In the genomic region with DNA sequence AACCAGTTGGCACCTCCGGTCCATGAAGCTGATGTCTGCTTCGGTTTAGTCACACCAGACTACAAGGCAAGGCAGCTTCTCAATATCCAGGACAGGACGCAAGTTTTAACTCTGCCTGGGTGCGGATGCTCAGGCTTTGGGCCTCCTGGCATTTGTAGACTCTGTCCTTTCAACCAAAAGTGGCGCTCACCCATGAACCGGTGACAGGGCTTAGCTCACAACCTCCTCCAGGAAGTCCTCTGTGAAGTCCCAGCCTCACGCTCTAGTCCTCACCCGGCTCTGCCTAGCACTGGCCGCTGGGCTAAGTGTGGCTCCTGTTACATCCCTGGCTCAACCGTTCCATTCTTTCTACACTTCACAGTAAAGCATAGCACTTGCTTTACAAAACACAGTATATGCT, we compare ENCODE assay signal across 26 mouse cellular contexts. TPM values are rescaled to one million over a fixed set of nuclear protein-coding genes. Genes with fewer than 3 reads are reported as not detected.
A peak's percentile ranks its signal among the peaks of the same experiment; 100 is the strongest.
DNase-seq lines count a peak whose midpoint lies in the region; ATAC-seq and TF ChIP-seq lines count a peak whose summit lies in the region.
"Had no signal": no experiment of that assay in that cellular context is flagged by ENCODE, and none has a peak within 500 bp of the region (broad histone marks: within the 10 kb centered on the region; RNA-seq: fewer than 3 reads in every experiment).

No protein-coding gene starts in this region.

- no peak for TF ChIP-seq CTCF in heart, adult 2 months (IDR thresholded peaks at IDR 0.05)
- TF ChIP-seq CTCF in small intestine, adult 2 months (IDR thresholded peaks at IDR 0.05; ENCODE audit: extremely low read depth, insufficient read length, insufficient replicate concordance, low read depth, low read length), result no peak

- DNase-seq in heart, adult 2 months, result no peak
- DNase-seq in heart, postnatal 25 days (ENCODE audit: low spot score), result no peak
- no peak for DNase-seq in heart, adult 8-10 months (ENCODE audit: low spot score)
- DNase-seq in hindbrain, embryonic 10.5 days (ENCODE audit: low spot score), result no peak
- no peak for DNase-seq in Muller cell, postnatal 12 days (ENCODE audit: inconsistent ontology term)
- DNase-seq: adrenal gland, postnatal 25 days; cerebellum, adult 18-20 months; kidney, adult 2 months; kidney, postnatal 36 days; right cerebral cortex, postnatal 4 days; thymus, adult 18-20 months; thymus, postnatal 25 days had no signal

- 0 out of 2 replicates have a peak, but pooled peaks have one; percentile 17 for TF ChIP-seq POLR2A in heart, adult 2 months (IDR thresholded peaks at IDR 0.05; ENCODE audit: insufficient read depth, low read depth, low read length)
- no peak for TF ChIP-seq POLR2A in small intestine, adult 2 months (IDR thresholded peaks at IDR 0.05; ENCODE audit: low read depth, low read length)

- H3K79me2 ChIP-seq in heart, adult 2 months (replicated peaks; ENCODE audit: control insufficient read depth, insufficient read depth, low read length), result 0 out of 2 replicates have a peak, but pooled peaks cover 1% of the 10 kb centered on the region

- 56% methylated on average over 10 of the region's 10 CpGs for WGBS in heart, adult 2 months
- WGBS in heart, embryonic 14.5 days, result 44% methylated on average over 10 of the region's 10 CpGs
- WGBS in heart, embryonic 16.5 days, result 48% methylated on average over 10 of the region's 10 CpGs
- 86% methylated on average over 10 of the region's 10 CpGs for WGBS in small intestine, adult 2 months
- WGBS in hindbrain, embryonic 10.5 days, result 90% methylated on average over 10 of the region's 10 CpGs

- ATAC-seq in heart, embryonic 14.5 days (ENCODE audit: insufficient number of reproducible peaks, insufficient read depth, low FRiP score, low read depth), result no peak
- ATAC-seq in heart, embryonic 16.5 days (replicated peaks; ENCODE audit: extremely low read depth, insufficient read depth, low FRiP score), result no peak
- ATAC-seq: forebrain, embryonic 16.5 days had no signal

- no peak for TF ChIP-seq EP300 in heart, adult 2 months (IDR thresholded peaks at IDR 0.05; ENCODE audit: insufficient read depth, low read depth, low read length)

- intact Hi-C loops in heart, adult 2 months (cut with DNase I), result loop anchor here (2.0 kb wide), 1 partner anchor 28 kb away; no protein-coding TSS in a partner anchor
- intact Hi-C loops in heart, postnatal 25 days (cut with DNase I), result no loop called here

- H3K36me3 ChIP-seq in heart, adult 2 months (ENCODE audit: control insufficient read depth, insufficient read depth, low read length), result peaks cover 11% of the 10 kb centered on the region
- H3K36me3 ChIP-seq in heart, embryonic 14.5 days (ENCODE audit: control insufficient read depth, insufficient read depth, low read length), result peaks cover 28% of the 10 kb centered on the region
- H3K36me3 ChIP-seq in heart, embryonic 16.5 days (ENCODE audit: control insufficient read depth, insufficient read depth), result peaks cover 12% of the 10 kb centered on the region
- H3K36me3 ChIP-seq in small intestine, adult 2 months (ENCODE audit: control insufficient read depth, insufficient read depth, low read length), result no peaks in the 10 kb centered on the region
- no peaks in the 10 kb centered on the region for H3K36me3 ChIP-seq in hindbrain, embryonic 10.5 days
- H3K36me3 ChIP-seq: hindbrain, embryonic 13.5 days; limb, embryonic 13.5 days; midbrain, embryonic 12.5 days; neural tube, embryonic 13.5 days; stomach, embryonic 15.5 days had no signal

- peaks cover 9% of the 10 kb centered on the region for H3K4me1 ChIP-seq in heart, adult 2 months (ENCODE audit: control insufficient read depth, insufficient read depth, low read length)
- peaks cover 16 to 19% of the 10 kb centered on the region in 2 experiments for H3K4me1 ChIP-seq in heart, embryonic 14.5 days (ENCODE audit: control insufficient read depth in 2 of 2, insufficient read depth in 2 of 2, low read length in 2 of 2)
- H3K4me1 ChIP-seq in heart, embryonic 16.5 days (ENCODE audit: control insufficient read depth, insufficient read depth, low read length), result peaks cover 18% of the 10 kb centered on the region
- H3K4me1 ChIP-seq in small intestine, adult 2 months (ENCODE audit: control insufficient read depth, insufficient read depth, insufficient read length, low read length), result no peaks in the 10 kb centered on the region
- H3K4me1 ChIP-seq in hindbrain, embryonic 10.5 days (replicated peaks), result peaks cover 11% of the 10 kb centered on the region
- H3K4me1 ChIP-seq: megakaryocyte, embryonic 14.5 days; neural tube, embryonic 13.5 days had no signal

- peak overlapping the region; percentile 97 for H3K27ac ChIP-seq in heart, adult 2 months
- H3K27ac ChIP-seq in heart, embryonic 14.5 days (replicated peaks in 1 of 2; ENCODE audit: control insufficient read depth in 1 of 2, insufficient read depth in 1 of 2, low read depth in 2 of 2, low read length in 2 of 2), result peak overlapping the region; percentile 84 to 95
- H3K27ac ChIP-seq in heart, embryonic 16.5 days (ENCODE audit: low read length), result peak overlapping the region; percentile 98
- H3K27ac ChIP-seq in small intestine, adult 2 months (ENCODE audit: insufficient read depth, low read depth, low read length), result no peak overlapping the region
- no peak overlapping the region for H3K27ac ChIP-seq in hindbrain, embryonic 10.5 days
- H3K27ac ChIP-seq: hindbrain, embryonic 13.5 days; layer of hippocampus, adult 2 months; limb, embryonic 13.5 days; midbrain, embryonic 12.5 days; neural tube, embryonic 13.5 days; stomach, embryonic 15.5 days had no signal

- no peaks in the 10 kb centered on the region for H3K27me3 ChIP-seq in heart, adult 2 months (ENCODE audit: control insufficient read depth, insufficient read depth, low read length)
- no peaks in the 10 kb centered on the region for H3K27me3 ChIP-seq in heart, embryonic 14.5 days (ENCODE audit: control insufficient read depth, insufficient read depth, low read length)
- H3K27me3 ChIP-seq in heart, embryonic 16.5 days (ENCODE audit: control insufficient read depth, insufficient read depth, low read length), result no peaks in the 10 kb centered on the region
- no peaks in the 10 kb centered on the region for H3K27me3 ChIP-seq in small intestine, adult 2 months (ENCODE audit: control insufficient read depth, insufficient read depth, low read length)
- no peaks in the 10 kb centered on the region for H3K27me3 ChIP-seq in hindbrain, embryonic 10.5 days (ENCODE audit: insufficient read depth, poor library complexity, severe bottlenecking)
- H3K27me3 ChIP-seq: limb, embryonic 13.5 days; neural tube, embryonic 13.5 days; stomach, embryonic 15.5 days had no signal

- H3K4me3 ChIP-seq in heart, adult 2 months, result peak overlapping the region; percentile 63
- peak overlapping the region; percentile 76 to 91 for H3K4me3 ChIP-seq in heart, embryonic 14.5 days (ENCODE audit: control insufficient read depth in 1 of 2, insufficient read depth in 1 of 2, low read depth in 1 of 2, low read length in 2 of 2)
- H3K4me3 ChIP-seq in heart, embryonic 16.5 days (ENCODE audit: low read length), result peak overlapping the region; percentile 67
- H3K4me3 ChIP-seq in small intestine, adult 2 months (ENCODE audit: low read depth, low read length), result peak overlapping the region; percentile 24; the same call in 1 of the 2 replicates
- no peak overlapping the region for H3K4me3 ChIP-seq in hindbrain, embryonic 10.5 days
- H3K4me3 ChIP-seq: erythroblast, embryonic 14.5 days; hindbrain, embryonic 13.5 days; layer of hippocampus, adult 2 months; limb, embryonic 13.5 days; megakaryocyte, embryonic 14.5 days; midbrain, embryonic 12.5 days; neural tube, embryonic 13.5 days; stomach, embryonic 15.5 days had no signal

- H3K4me2 ChIP-seq in heart, embryonic 14.5 days (ENCODE audit: low read length), result peak overlapping the region; percentile 80
- H3K4me2 ChIP-seq in heart, embryonic 16.5 days (ENCODE audit: low read depth, low read length), result peak overlapping the region; percentile 74
- H3K4me2 ChIP-seq: hindbrain, embryonic 13.5 days; limb, embryonic 13.5 days; liver, embryonic 11.5 days; midbrain, embryonic 12.5 days; neural tube, embryonic 13.5 days had no signal

- H3K9me3 ChIP-seq in heart, embryonic 14.5 days (ENCODE audit: control insufficient read depth, low read length), result no peaks in the 10 kb centered on the region
- H3K9me3 ChIP-seq in heart, embryonic 16.5 days (replicated peaks; ENCODE audit: control insufficient read depth, low read length), result no peaks in the 10 kb centered on the region; the same call in 1 of the 2 replicates
- H3K9me3 ChIP-seq in hindbrain, embryonic 10.5 days, result no peaks in the 10 kb centered on the region
- H3K9me3 ChIP-seq: megakaryocyte, embryonic 14.5 days; midbrain, embryonic 12.5 days; neural tube, embryonic 13.5 days; stomach, embryonic 15.5 days had no signal

- H3K9ac ChIP-seq in heart, adult 2 months (ENCODE audit: low read depth, low read length), result peak overlapping the region; percentile 54
- H3K9ac ChIP-seq in heart, embryonic 14.5 days (ENCODE audit: low read length), result peak overlapping the region; percentile 94
- H3K9ac ChIP-seq in heart, embryonic 16.5 days (ENCODE audit: low read length), result peak overlapping the region; percentile 86
- H3K9ac ChIP-seq: hindbrain, embryonic 13.5 days; limb, embryonic 13.5 days; midbrain, embryonic 12.5 days; neural tube, embryonic 13.5 days; stomach, embryonic 15.5 days had no signal

RNA-seq across cellular contexts. Expression of a gene that starts 4.6 kb away (rescaled TPM):
- total RNA-seq in heart, adult 2 months (2021), result 100 to 1,000 TPM; 389 to 391 TPM
- polyA plus RNA-seq in heart, adult 2 months (2012; rRNA removed), result 193 and 253 TPM in 2 replicates
- 100 to 1,000 TPM; 374 to 418 TPM for total RNA-seq in heart, postnatal 25 days (2021)
- 25.5 and 29.4 TPM in 2 replicates for polyA plus RNA-seq in heart, embryonic 14.5 days (2014; fragmentation: Nextera tagmentation; extraction: Ambion mirVana)
- total RNA-seq in heart, adult 8-10 months (2022), result 100 to 1,000 TPM; 423 to 464 (median 433) TPM
- 38.5 and 43.2 TPM in 2 replicates for polyA plus RNA-seq in heart, embryonic 16.5 days (2015; fragmentation: Nextera tagmentation; extraction: Ambion mirVana)
- polyA plus RNA-seq in small intestine, adult 2 months (2012; rRNA removed), result 20.6 and 28.7 TPM in 2 replicates
- 0.75 and 0.81 TPM in 2 replicates for polyA plus RNA-seq in hindbrain, embryonic 10.5 days (2016; fragmentation: Nextera tagmentation; extraction: Ambion mirVana)
- polyA plus RNA-seq: erythroblast, embryonic 14.5 days had no signal

RNA-seq across cellular contexts. Expression of a gene that starts 31.3 kb away (rescaled TPM):
- total RNA-seq in heart, adult 2 months (2021), result 10 to 100 TPM; 19.6 to 21.2 TPM
- 9.7 and 16.4 TPM in 2 replicates for polyA plus RNA-seq in heart, adult 2 months (2012; rRNA removed)
- 10 to 100 TPM; 21.0 to 21.6 TPM for total RNA-seq in heart, postnatal 25 days (2021)
- polyA plus RNA-seq in heart, embryonic 14.5 days (2014; fragmentation: Nextera tagmentation; extraction: Ambion mirVana), result 52.6 and 56.8 TPM in 2 replicates
- 10 to 100 TPM; 19.4 to 21.8 (median 20.3) TPM for total RNA-seq in heart, adult 8-10 months (2022)
- polyA plus RNA-seq in heart, embryonic 16.5 days (2015; fragmentation: Nextera tagmentation; extraction: Ambion mirVana), result 57.1 and 63.8 TPM in 2 replicates
- polyA plus RNA-seq in small intestine, adult 2 months (2012; rRNA removed), result 5.0 and 12.2 TPM in 2 replicates
- 89.2 and 93.3 TPM in 2 replicates for polyA plus RNA-seq in hindbrain, embryonic 10.5 days (2016; fragmentation: Nextera tagmentation; extraction: Ambion mirVana)

RNA-seq across cellular contexts. Expression of a gene that starts 45.0 kb away (rescaled TPM):
- not detected for total RNA-seq in heart, adult 2 months (2021)
- polyA plus RNA-seq in heart, adult 2 months (2012; rRNA removed), result 0.23 and 0.25 TPM in 2 replicates
- total RNA-seq in heart, postnatal 25 days (2021), result not detected
- 0.39 and 0.54 TPM in 2 replicates for polyA plus RNA-seq in heart, embryonic 14.5 days (2014; fragmentation: Nextera tagmentation; extraction: Ambion mirVana)
- not detected for total RNA-seq in heart, adult 8-10 months (2022)
- 0.18 and 0.36 TPM in 2 replicates for polyA plus RNA-seq in heart, embryonic 16.5 days (2015; fragmentation: Nextera tagmentation; extraction: Ambion mirVana)
- 0.85 and 1.6 TPM in 2 replicates for polyA plus RNA-seq in small intestine, adult 2 months (2012; rRNA removed)
- 19.0 and 54.8 TPM in 2 replicates for polyA plus RNA-seq in hindbrain, embryonic 10.5 days (2016; fragmentation: Nextera tagmentation; extraction: Ambion mirVana)
- total RNA-seq: MEL had no signal
- polyA plus RNA-seq: erythroblast, embryonic 14.5 days had no signal

Comparison
In these comparisons a context has a peak if more than half of its experiments do, and no peak if none do; other contexts are left out.
1. H3K27ac ChIP-seq: peak in heart, adult 2 months (single experiment), heart, embryonic 14.5 days (2 of 2) and heart, embryonic 16.5 days (single experiment); none in small intestine, adult 2 months (single experiment) and hindbrain, embryonic 10.5 days (single experiment).
2. RNA of a gene that starts 4.6 kb away (polyA plus RNA-seq): 193 to 253 TPM in heart, adult 2 months, 38.5 to 43.2 TPM in heart, embryonic 16.5 days, 25.5 to 29.4 TPM in heart, embryonic 14.5 days and 20.6 to 28.7 TPM in small intestine, adult 2 months; 0.75 to 0.81 TPM in hindbrain, embryonic 10.5 days; every median in the first group is over 10 times any median in the second.
3. Peak in every context shown above with its lines, with median percentiles within 50 percentile points of each other: H3K9ac ChIP-seq.